Mouse (Mus musculus) ES-Bruce4 (cell line): ENCODE measurements around the gene Prss36. TPM values are rescaled to one million over a fixed set of nuclear protein-coding genes. Genes with fewer than 3 reads are reported as not detected.
A peak's percentile ranks its signal among the peaks of the same experiment; 100 is the strongest.

Experiments
- H3K27ac ChIP-seq: 2 replicates; pipeline ENCODE4 v1.5.1; 2012; ENCODE audit warnings: low read length, inconsistent platforms; ENCODE audit not compliant: insufficient read depth
- H3K27me3 ChIP-seq: 2 replicates; pipeline ENCODE4 v1.6.1; 2012; ENCODE audit warnings: mild to moderate bottlenecking, low read length, inconsistent platforms; ENCODE audit not compliant: control insufficient read depth, poor library complexity, insufficient read depth, severe bottlenecking
- H3K36me3 ChIP-seq: 2 replicates; pipeline ENCODE4 v1.6.1; 2012; ENCODE audit warnings: inconsistent platforms, mild to moderate bottlenecking, low read length, moderate library complexity; ENCODE audit not compliant: control insufficient read depth, poor library complexity, insufficient read depth, severe bottlenecking
- H3K4me1 ChIP-seq: one replicate; pipeline ENCODE4 v1.8.1; 2011; ENCODE audit warnings: low read length; ENCODE audit not compliant: control insufficient read depth, insufficient read depth
- H3K4me3 ChIP-seq: 2 replicates; pipeline ENCODE4 v1.5.1; 2011; ENCODE audit warnings: low read depth, mild to moderate bottlenecking, low read length
- H3K9ac ChIP-seq: 2 replicates; pipeline ENCODE4 v1.6.1; 2012; ENCODE audit warnings: low read depth, mild to moderate bottlenecking, inconsistent platforms; ENCODE audit not compliant: poor library complexity, severe bottlenecking
- H3K9me3 ChIP-seq: replicated peaks from 2 replicates; pipeline ENCODE4 v1.6.1; 2012; ENCODE audit warnings: mild to moderate bottlenecking, low read length, inconsistent platforms; ENCODE audit not compliant: control insufficient read depth, poor library complexity, insufficient read depth, severe bottlenecking
- CTCF ChIP-seq: IDR thresholded peaks from one replicate; pipeline ENCODE4 v1.8.1; 2011; ENCODE audit warnings: low read depth, low read length
- EP300 ChIP-seq: IDR thresholded peaks from 2 replicates; pipeline ENCODE4 v1.6.1; 2011; ENCODE audit warnings: low read depth, low read length; ENCODE audit not compliant: insufficient read depth
- POLR2A ChIP-seq: IDR thresholded peaks from one replicate; pipeline ENCODE4 v1.8.1; 2011; ENCODE audit warnings: low read length; ENCODE audit not compliant: insufficient read depth
- polyA plus RNA-seq: library from polyadenylated mRNA; stranded (reverse); fragments of >200 nt; gene quantifications from 2 replicates; pipeline ENCODE4 v1.2.4, GENCODE M21; 2011; ENCODE audit warnings: low read depth; ENCODE audit not compliant: missing spikeins, insufficient read depth, insufficient read length

Prss36 gene
- polyA plus RNA-seq, result 21.2 and 22.4 TPM in 2 replicates

- H3K9me3 ChIP-seq, result no peaks in the 10 kb centered on the region
- TF ChIP-seq EP300 (no peak), CTCF (no peak), POLR2A (no peak)
- peaks cover 6% of the 10 kb centered on the region for H3K4me1 ChIP-seq
Measured at GRCm38 (mm10) chr7:127946470-127947023, at the start of gene Prss36. Gene Prss36, minus strand, starts transcription at chr7:127946725.

DNA sequence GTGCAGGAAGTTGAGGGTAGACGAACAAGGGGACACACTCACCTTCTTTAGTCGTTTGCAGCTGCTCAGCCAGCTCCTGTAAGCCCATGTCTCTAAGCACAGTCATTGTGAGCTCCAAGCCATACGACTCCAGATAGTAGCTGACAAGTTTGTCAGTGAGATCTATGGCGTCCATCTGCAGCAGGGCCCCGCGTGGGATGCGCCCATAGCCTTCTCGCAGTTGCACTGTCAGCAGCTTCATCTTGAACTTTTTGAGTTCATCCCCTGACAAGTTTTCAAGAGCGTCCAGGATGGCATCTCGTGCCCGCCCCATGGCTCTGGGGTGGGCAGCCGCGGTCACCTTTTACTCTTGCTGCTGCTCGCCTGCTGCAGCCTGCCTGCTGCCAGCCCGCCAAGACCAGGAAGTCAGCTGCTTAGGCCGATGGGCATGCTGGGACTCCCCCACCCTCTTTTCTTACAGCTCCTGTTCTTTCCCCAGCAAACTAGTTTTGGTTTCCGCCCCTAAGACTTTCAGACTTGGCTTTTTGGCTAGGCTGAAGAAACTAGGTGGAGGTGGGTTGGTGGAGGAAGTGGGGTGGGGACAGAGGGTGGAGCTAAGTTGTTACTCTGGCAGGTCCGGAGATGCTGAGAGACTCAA lies 46.9 kb upstream of the Prss36 start, which contains the start of gene Pycard:
Gene Pycard (minus strand): TSS at position 527 of the 637 bp plus-strand sequence.
- H3K9ac ChIP-seq, result peak within 1 kb of the TSS; percentile 56
- H3K36me3 ChIP-seq, result peaks cover 31% of the 10 kb centered on the region
- peak within 1 kb of the TSS; percentile 92 for H3K4me3 ChIP-seq
- no peaks in the 10 kb centered on the region for H3K4me1 ChIP-seq
- TF ChIP-seq EP300 (peak; percentile 57; the same call in 1 of the 2 replicates), CTCF (no peak), POLR2A (peak; percentile 22)
- H3K27ac ChIP-seq, result peak within 1 kb of the TSS; percentile 74
- H3K9me3 ChIP-seq, result no peaks in the 10 kb centered on the region
- H3K27me3 ChIP-seq, result no peaks in the 10 kb centered on the region

More at GRCm38 (mm10) chr7:127946470-127947023, at the start of gene Prss36:
- Histone ChIP-seq H3K4me3 (no peak within 1 kb of the TSS), H3K27ac (no peak within 1 kb of the TSS), H3K36me3 (no peaks in the 10 kb centered on the region), H3K9ac (no peak within 1 kb of the TSS), H3K27me3 (no peaks in the 10 kb centered on the region)

DNA sequence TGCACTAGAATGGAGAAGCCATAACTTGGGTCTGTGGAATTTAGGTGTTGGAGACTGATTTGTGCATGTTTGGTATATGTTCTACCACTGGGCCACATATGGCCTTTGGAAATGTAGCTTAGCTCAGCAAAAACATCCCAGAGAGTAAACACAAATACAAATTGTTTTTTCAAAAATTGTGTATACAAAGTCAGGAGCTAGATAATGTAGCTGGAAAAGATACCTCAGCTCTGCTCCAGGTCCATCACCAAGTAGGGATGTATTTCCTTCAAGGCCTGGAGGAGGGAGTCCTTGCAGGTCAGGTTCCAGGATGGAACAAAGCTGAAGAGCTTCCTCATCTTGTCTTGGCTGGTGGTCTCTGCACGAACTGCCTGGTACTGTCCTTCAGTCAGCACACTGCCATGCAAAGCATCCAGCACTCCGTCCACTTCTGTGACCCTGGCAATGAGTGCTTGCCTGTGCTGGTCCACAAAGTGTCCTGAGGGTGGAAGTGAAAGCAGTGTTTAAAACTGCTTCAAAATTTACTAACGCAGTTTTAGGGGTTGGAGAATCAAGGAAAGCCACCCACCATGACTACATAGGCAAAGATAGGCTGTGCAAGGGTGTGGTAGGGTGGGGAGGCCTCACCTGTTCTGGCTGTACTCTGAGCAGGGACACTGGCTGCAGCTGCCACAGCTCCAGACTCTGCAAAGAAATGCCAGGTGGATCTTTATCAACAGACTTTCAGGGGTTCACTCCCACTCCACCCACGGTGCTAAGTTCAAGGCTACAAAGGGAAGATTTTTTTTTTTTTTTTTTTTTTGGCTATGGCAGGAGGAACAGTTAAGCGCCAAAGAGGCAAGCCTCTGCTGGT lies 46.2 kb upstream of the Prss36 start:
- H3K4me1 ChIP-seq, result no peaks in the 10 kb centered on the region
- peaks cover 38% of the 10 kb centered on the region for H3K36me3 ChIP-seq
- peak overlapping the region; percentile 74 for H3K27ac ChIP-seq

GRCm38 (mm10) chr7:127991643-127992487 lies 45.3 kb upstream of the Prss36 start:
- Histone ChIP-seq H3K4me3 (no peak overlapping the region), H3K9ac (no peak overlapping the region), H3K27ac (peak overlapping the region; percentile 84), H3K36me3 (peaks cover 46% of the 10 kb centered on the region), H3K27me3 (no peaks in the 10 kb centered on the region), H3K4me1 (no peaks in the 10 kb centered on the region), H3K9me3 (no peaks in the 10 kb centered on the region)
- TF ChIP-seq CTCF (peak; percentile 45), EP300 (no peak), POLR2A (no peak)

More for the DNA sequence above, 46.2 kb upstream of the Prss36 start:
- Histone ChIP-seq H3K27me3 (no peaks in the 10 kb centered on the region), H3K4me3 (peak overlapping the region; percentile 92), H3K9ac (peak overlapping the region; percentile 56), H3K9me3 (no peaks in the 10 kb centered on the region)
- no peak for TF ChIP-seq CTCF
- TF ChIP-seq EP300, result no peak
- no peak for TF ChIP-seq POLR2A

GRCm38 (mm10) chr7:127988904-127989303 lies 42.4 kb upstream of the Prss36 start:
- no peak overlapping the region for H3K9ac ChIP-seq
- H3K4me3 ChIP-seq, result no peak overlapping the region
- peaks cover 75% of the 10 kb centered on the region for H3K36me3 ChIP-seq
- H3K9me3 ChIP-seq, result no peaks in the 10 kb centered on the region
- H3K27ac ChIP-seq, result no peak overlapping the region
- no peaks in the 10 kb centered on the region for H3K4me1 ChIP-seq
- TF ChIP-seq EP300 (no peak), CTCF (no peak), POLR2A (no peak)
- H3K27me3 ChIP-seq, result no peaks in the 10 kb centered on the region
